Mouse (Mus musculus) MEL (cell line): Measurements from ENCODE around the gene Als2cl. TPM values are rescaled to one million over a fixed set of nuclear protein-coding genes. Genes with fewer than 3 reads are reported as not detected.

Experiments
- DNase-seq: peaks from one replicate; pipeline ENCODE4 v3.0.0; 2011; ENCODE audit warnings: low read depth, low spot score
- H3K27ac ChIP-seq: 2 replicates; pipeline ENCODE4 v1.5.1; 2012; ENCODE audit warnings: low read depth, mild to moderate bottlenecking, control low read depth, low read length, moderate library complexity; ENCODE audit not compliant: control insufficient read depth
- H3K27me3 ChIP-seq, 2 experiments: fragments of 150-350 bp in 1 of 2; sonication (generic) in 1 of 2; 2 replicates each; pipeline ENCODE4 v1.6.1; 2012; ENCODE audit warnings: low read length in 2 of 2, mild to moderate bottlenecking in 2 of 2, improper control_type of control experiment in 1 of 2, moderate library complexity in 1 of 2; ENCODE audit not compliant: insufficient read depth in 2 of 2, control insufficient read depth in 1 of 2
- H3K36me3 ChIP-seq, 2 experiments: 2 replicates each; pipeline ENCODE4 v1.6.1; 2012 to 2014; ENCODE audit warnings: low read length in 2 of 2, improper control_type of control experiment in 1 of 2, inconsistent platforms in 1 of 2, mild to moderate bottlenecking in 1 of 2; ENCODE audit not compliant: insufficient read depth in 2 of 2, control insufficient read depth in 1 of 2
- H3K4me1 ChIP-seq, 2 experiments: fragments of 150-350 bp in 1 of 2; sonication (generic) in 1 of 2; 2 replicates each; pipeline ENCODE4 v1.6.1; 2012; ENCODE audit warnings: low read length in 2 of 2, improper control_type of control experiment in 1 of 2, mild to moderate bottlenecking in 1 of 2; ENCODE audit not compliant: insufficient read depth in 2 of 2, control insufficient read depth in 1 of 2
- H3K4me3 ChIP-seq, 2 experiments: fragments of 150-350 bp in 1 of 2; sonication (generic) in 1 of 2; 2 replicates each; pipeline ENCODE4 v1.5.1; 2012; ENCODE audit warnings: low read depth in 2 of 2, low read length in 2 of 2, mild to moderate bottlenecking in 2 of 2, moderate library complexity in 2 of 2, control low read depth in 1 of 2, improper control_type of control experiment in 1 of 2; ENCODE audit not compliant: control insufficient read depth in 1 of 2, insufficient read depth in 1 of 2
- H3K79me2 ChIP-seq: 2 replicates; pipeline ENCODE4 v1.6.1; 2012; ENCODE audit warnings: mild to moderate bottlenecking, low read length, moderate library complexity; ENCODE audit not compliant: control insufficient read depth, poor library complexity, insufficient read depth
- H3K9ac ChIP-seq: 2 replicates; pipeline ENCODE4 v1.6.1; 2012; ENCODE audit warnings: low read depth, mild to moderate bottlenecking, control low read depth, low read length, moderate library complexity; ENCODE audit not compliant: control insufficient read depth, poor library complexity, severe bottlenecking
- H3K9me3 ChIP-seq: fragments of 150-350 bp; sonication (generic); replicated peaks from 2 replicates; pipeline ENCODE4 v1.6.1; 2012; ENCODE audit warnings: mild to moderate bottlenecking, low read length, improper control_type of control experiment, moderate library complexity; ENCODE audit not compliant: insufficient read depth
- BHLHE40 ChIP-seq: IDR thresholded peaks from 2 replicates; pipeline ENCODE4 v1.6.1; 2012; ENCODE audit warnings: low read depth, mild to moderate bottlenecking, inconsistent platforms, low read length, improper control_type of control experiment, borderline replicate concordance
- CHD1 ChIP-seq: IDR thresholded peaks from 2 replicates; pipeline ENCODE4 v1.6.1; 2012; ENCODE audit warnings: low read depth, mild to moderate bottlenecking, inconsistent platforms, low read length, improper control_type of control experiment
- CTCF ChIP-seq, 3 experiments: IDR thresholded peaks in 2 of 3; conservative IDR thresholded peaks in 1 of 3; 2 replicates each; pipeline ENCODE4 v1.5.1; 2011 to 2012; ENCODE audit warnings: low read length in 3 of 3, low read depth in 2 of 3, mild to moderate bottlenecking in 2 of 3, improper control_type of control experiment in 1 of 3, inconsistent platforms in 1 of 3, mixed read lengths in 1 of 3, moderate library complexity in 1 of 3; ENCODE audit not compliant: control insufficient read depth in 1 of 3, insufficient read depth in 1 of 3, poor library complexity in 1 of 3, severe bottlenecking in 1 of 3
- ETS1 ChIP-seq: IDR thresholded peaks from 2 replicates; pipeline ENCODE4 v1.6.1; 2012; ENCODE audit warnings: low read depth, mild to moderate bottlenecking, inconsistent platforms, low read length, improper control_type of control experiment, moderate library complexity
- GABPA ChIP-seq: IDR thresholded peaks from 2 replicates; pipeline ENCODE4 v1.6.1; 2012; ENCODE audit warnings: low read depth, mild to moderate bottlenecking, inconsistent platforms, low read length, improper control_type of control experiment, moderate library complexity
- GATA1 ChIP-seq: IDR thresholded peaks from 2 replicates; pipeline ENCODE4 v1.6.1; 2011; ENCODE audit warnings: low read depth, low read length, improper control_type of control experiment
- HCFC1 ChIP-seq: IDR thresholded peaks from 2 replicates; pipeline ENCODE4 v1.6.1; 2012; ENCODE audit warnings: low read depth, mild to moderate bottlenecking, inconsistent platforms, low read length, improper control_type of control experiment, moderate library complexity
- KAT2A ChIP-seq: conservative IDR thresholded peaks from 2 replicates; pipeline ENCODE4 v1.6.1; 2012; ENCODE audit warnings: low read depth, low read length, improper control_type of control experiment, inconsistent platforms
- MAX ChIP-seq: IDR thresholded peaks from 2 replicates; pipeline ENCODE4 v1.6.1; 2011; ENCODE audit warnings: low read length, improper control_type of control experiment
- MAZ ChIP-seq: IDR thresholded peaks from 2 replicates; pipeline ENCODE4 v1.6.1; 2012; ENCODE audit warnings: low read depth, mild to moderate bottlenecking, inconsistent platforms, low read length, improper control_type of control experiment
- MEF2A ChIP-seq: IDR thresholded peaks from 2 replicates; pipeline ENCODE4 v1.6.1; 2014; ENCODE audit warnings: low read depth, mild to moderate bottlenecking, inconsistent platforms, low read length, improper control_type of control experiment; ENCODE audit not compliant: poor library complexity, insufficient replicate concordance, severe bottlenecking; ENCODE audit errors: extremely low read depth
- MYC ChIP-seq: IDR thresholded peaks from 2 replicates; pipeline ENCODE4 v1.6.1; 2011; ENCODE audit warnings: low read depth, mild to moderate bottlenecking, low read length, improper control_type of control experiment, moderate library complexity
- NELFE ChIP-seq: IDR thresholded peaks from 2 replicates; pipeline ENCODE4 v1.6.1; 2011; ENCODE audit warnings: low read depth, low read length, improper control_type of control experiment
- NRF1 ChIP-seq: IDR thresholded peaks from 2 replicates; pipeline ENCODE4 v1.6.1; 2014; ENCODE audit warnings: low read depth, mild to moderate bottlenecking, inconsistent platforms, low read length, improper control_type of control experiment, moderate library complexity; ENCODE audit not compliant: poor library complexity, insufficient read depth, severe bottlenecking
- POLR2A ChIP-seq, 2 experiments: IDR thresholded peaks; 2 replicates each; pipeline ENCODE4 v1.6.1; 2011 to 2012; ENCODE audit warnings: low read length in 2 of 2, mild to moderate bottlenecking in 2 of 2, control low read depth in 1 of 2, improper control_type of control experiment in 1 of 2, low read depth in 1 of 2, moderate library complexity in 1 of 2; ENCODE audit not compliant: control insufficient read depth in 1 of 2, insufficient read depth in 1 of 2, poor library complexity in 1 of 2
- POLR2AphosphoS2 ChIP-seq: IDR thresholded peaks from 2 replicates; pipeline ENCODE4 v1.6.1; 2011; ENCODE audit warnings: low read length, improper control_type of control experiment
- RAD21 ChIP-seq: IDR thresholded peaks from 2 replicates; pipeline ENCODE4 v1.6.1; 2011; ENCODE audit warnings: mild to moderate bottlenecking, low read depth, low read length, improper control_type of control experiment
- SMC3 ChIP-seq: IDR thresholded peaks from 2 replicates; pipeline ENCODE4 v1.6.1; 2011; ENCODE audit warnings: low read depth, low read length, improper control_type of control experiment
- UBTF ChIP-seq: IDR thresholded peaks from 2 replicates; pipeline ENCODE4 v1.6.1; 2012; ENCODE audit warnings: low read depth, mild to moderate bottlenecking, inconsistent platforms, low read length, improper control_type of control experiment, moderate library complexity, borderline replicate concordance; ENCODE audit not compliant: insufficient read depth
- ZKSCAN1 ChIP-seq: IDR thresholded peaks from 2 replicates; pipeline ENCODE4 v1.6.1; 2012; ENCODE audit warnings: low read depth, mild to moderate bottlenecking, inconsistent platforms, low read length, improper control_type of control experiment, moderate library complexity
- ZMIZ1 ChIP-seq: IDR thresholded peaks from 2 replicates; pipeline ENCODE4 v1.6.1; 2012; ENCODE audit warnings: low read depth, mild to moderate bottlenecking, inconsistent platforms, low read length, improper control_type of control experiment, moderate library complexity
- polyA plus RNA-seq, 2 experiments: library from polyadenylated mRNA; stranded (reverse) in 1 of 2; unstranded in 1 of 2; fragments of >175 nt in 1 of 2; fragments of >200 nt in 1 of 2; gene quantifications; 2 replicates each; pipeline versions ENCODE4 v1.2.1 to v1.2.4; 2012; ENCODE audit warnings: low replicate concordance in 2 of 2, low read depth in 1 of 2; ENCODE audit not compliant: insufficient read length in 2 of 2, insufficient read depth in 1 of 2, missing spikeins in 1 of 2
- total RNA-seq: library from RNA; depleted of rRNA; stranded (reverse); fragments of 300-350 nt; gene quantifications from 2 replicates; pipeline ENCODE4 v1.2.3, GENCODE M21; 2012

Gene Als2cl
- total and polyA plus RNA-seq, 3 experiments: 0.21 TPM; not detected in 2

DNA sequence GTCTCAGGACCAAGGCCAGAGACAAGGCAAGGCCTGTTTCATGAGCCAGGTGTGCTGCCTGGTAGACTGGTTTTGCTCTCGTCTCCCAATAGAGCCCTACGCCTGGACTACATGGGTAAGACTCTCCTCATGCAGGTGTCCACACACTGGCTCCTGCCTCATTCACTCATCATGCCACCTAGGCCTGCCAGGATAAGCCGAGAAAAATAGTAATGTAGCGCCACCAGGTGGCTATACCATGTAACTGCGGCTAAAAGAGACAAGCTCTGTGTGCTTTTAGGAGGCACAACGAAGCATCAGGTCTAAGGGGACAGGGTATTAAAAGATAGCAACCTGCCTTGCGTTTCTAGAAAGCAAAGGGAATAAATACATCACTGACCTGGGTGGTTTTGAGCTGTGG lies 8.6 kb upstream of the Als2cl start (continued):
- TF ChIP-seq MAX (no peak), SMC3 (peak; percentile 67), MEF2A (no peak), CHD1 (no peak), GATA1 (no peak)

DNA sequence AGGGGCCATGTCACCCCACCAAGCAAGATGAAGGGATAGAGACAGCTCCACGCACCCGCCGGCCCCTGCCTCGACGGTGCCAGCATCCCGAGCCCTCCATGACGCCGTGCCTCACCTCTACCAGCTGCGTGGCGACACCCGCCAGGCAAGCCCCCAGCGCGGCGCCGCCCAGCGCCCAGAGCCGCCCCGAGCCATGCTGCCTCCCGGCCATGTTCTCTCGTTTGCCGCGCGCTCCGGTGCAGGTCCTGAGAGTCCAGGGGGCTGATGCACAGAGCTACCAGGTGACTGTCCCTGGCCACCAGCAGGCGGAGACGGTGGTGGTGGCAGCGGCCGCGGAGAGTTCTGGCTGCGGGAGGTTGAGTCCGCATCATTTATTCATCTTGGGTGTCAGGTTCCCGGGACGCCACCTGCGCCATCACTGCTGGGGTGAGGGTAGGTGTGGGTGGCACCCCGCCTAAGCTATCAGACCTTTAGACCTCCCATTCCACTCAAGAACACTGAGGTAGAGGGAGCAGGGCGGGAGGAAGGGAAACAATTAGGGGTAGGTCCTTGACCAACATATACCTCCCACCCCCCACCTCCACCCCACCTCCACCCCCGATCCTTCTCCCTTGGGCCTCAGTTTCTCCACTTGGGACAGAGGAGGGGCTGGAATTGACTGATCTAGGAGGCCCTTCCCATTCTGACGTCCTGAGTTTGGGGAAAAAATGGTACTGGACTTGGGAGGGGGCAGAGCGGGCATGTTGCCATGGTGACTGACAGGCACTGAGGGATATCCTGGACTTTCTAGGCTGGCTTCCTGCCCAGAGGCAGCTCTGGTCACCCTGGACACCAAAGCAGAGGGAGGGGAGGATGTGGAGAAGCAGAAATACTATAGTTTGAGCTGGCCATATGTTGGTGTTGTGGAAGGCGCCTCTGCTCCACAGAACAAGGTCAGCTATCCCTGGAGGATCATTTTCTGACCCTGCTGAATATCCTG lies 5.7 kb upstream of the Als2cl start:
- Histone ChIP-seq H3K9ac (no peak overlapping the region), H3K27ac (no peak overlapping the region), H3K27me3 (no peaks in the 10 kb centered on the region), H3K79me2 (no peaks in the 10 kb centered on the region), H3K4me1 (no peaks in the 10 kb centered on the region), H3K36me3 (no peaks in the 10 kb centered on the region), H3K9me3 (no peaks in the 10 kb centered on the region), H3K4me3 (no peak overlapping the region)
- TF ChIP-seq BHLHE40: no peak
- no peak for TF ChIP-seq NRF1
- TF ChIP-seq KAT2A: no peak
- TF ChIP-seq MAX: no peak
- TF ChIP-seq CHD1: no peak
- no peak for TF ChIP-seq GABPA
- TF ChIP-seq ZMIZ1: no peak
- TF ChIP-seq POLR2AphosphoS2: no peak
- no peak for TF ChIP-seq HCFC1
- no peak for TF ChIP-seq POLR2A (IDR thresholded peaks at IDR 0.05; ENCODE audit: control insufficient read depth in 1 of 2, insufficient read depth in 1 of 2, low read depth in 1 of 2, low read length in 2 of 2, poor library complexity in 1 of 2)
- no peak for TF ChIP-seq RAD21
- TF ChIP-seq NELFE: no peak
- TF ChIP-seq MYC: no peak
- TF ChIP-seq ZKSCAN1: no peak
- TF ChIP-seq CTCF (IDR thresholded peaks at IDR 0.05 in 2 of 3, conservative IDR thresholded peaks at IDR 0.05 in 1 of 3; ENCODE audit: control insufficient read depth in 1 of 3, insufficient read depth in 1 of 3, low read depth in 2 of 3, low read length in 3 of 3, poor library complexity in 1 of 3, severe bottlenecking in 1 of 3): no peak
- TF ChIP-seq ETS1: no peak
- no peak for TF ChIP-seq MAZ
- TF ChIP-seq UBTF: no peak
- DNase-seq: no peak
